Mouse (Mus musculus) cerebellum, adult 8-10 months (tissue): ENCODE measurements at regions not wholly inside any gene's neighbourhood (a gene's known extent, or its start where the extent isn't known, plus 50 kb on each side); places are given as distances from the start of the nearest gene placed in this dataset.

Source experiments
- DNase-seq: peaks from one replicate; pipeline ENCODE4 v3.0.0; 2022

GRCm38 (mm10) chr10:97087286-97087685 lies 392.1 kb upstream of the Dcn start:
- peak; percentile 64 for DNase-seq

GRCm38 (mm10) chr10:97090254-97090653 lies 389.2 kb upstream of the Dcn start:
- no peak for DNase-seq

- no peak for DNase-seq
Measured at GRCm38 (mm10) chr10:97093886-97094285, 385.5 kb upstream of the Dcn start.

- DNase-seq: no peak
Measured at GRCm38 (mm10) chr10:97114501-97114900, 364.9 kb upstream of the Dcn start.

- DNase-seq: no peak
Measured at GRCm38 (mm10) chr10:97122693-97123092, 356.7 kb upstream of the Dcn start.

- DNase-seq: no peak
Measured at GRCm38 (mm10) chr10:97141561-97141960, 337.8 kb upstream of the Dcn start.

GRCm38 (mm10) chr10:97158561-97159395 lies 320.6 kb upstream of the Dcn start:
- DNase-seq: peak; percentile 57

GRCm38 (mm10) chr10:97159396-97159760 lies 320.0 kb upstream of the Dcn start:
- no peak for DNase-seq

GRCm38 (mm10) chr10:97159831-97160575 lies 319.4 kb upstream of the Dcn start:
- peak; percentile 67 for DNase-seq

GRCm38 (mm10) chr10:97160892-97161291 lies 318.5 kb upstream of the Dcn start:
- DNase-seq: peak; percentile 32

- no peak for DNase-seq
Measured at GRCm38 (mm10) chr10:97178468-97178867, 300.9 kb upstream of the Dcn start.

- DNase-seq: no peak
Measured at GRCm38 (mm10) chr10:97189696-97190095, 289.7 kb upstream of the Dcn start.

- DNase-seq: no peak
Measured at GRCm38 (mm10) chr10:97211238-97211695, 268.1 kb upstream of the Dcn start.

GRCm38 (mm10) chr10:97211785-97212398 lies 267.5 kb upstream of the Dcn start:
- DNase-seq: no peak

GRCm38 (mm10) chr10:97219474-97219873 lies 259.9 kb upstream of the Dcn start:
- peak; percentile 58 for DNase-seq

GRCm38 (mm10) chr10:97220431-97220830 lies 259.0 kb upstream of the Dcn start:
- DNase-seq: no peak

- DNase-seq: no peak
Measured at GRCm38 (mm10) chr10:97235631-97236030, 243.8 kb upstream of the Dcn start.

- no peak for DNase-seq
Measured at GRCm38 (mm10) chr10:97241476-97241875, 237.9 kb upstream of the Dcn start.

GRCm38 (mm10) chr10:97245674-97246073 lies 233.7 kb upstream of the Dcn start:
- no peak for DNase-seq

GRCm38 (mm10) chr10:97248522-97248921 lies 230.9 kb upstream of the Dcn start:
- no peak for DNase-seq

GRCm38 (mm10) chr10:97249760-97250159 lies 229.6 kb upstream of the Dcn start:
- no peak for DNase-seq

- DNase-seq: no peak
Measured at GRCm38 (mm10) chr10:97250167-97250566, 229.2 kb upstream of the Dcn start.

GRCm38 (mm10) chr10:97265959-97266517 lies 213.4 kb upstream of the Dcn start:
- DNase-seq: no peak
